Mouse (Mus musculus) embryo, embryonic 11.5 days (tissue): ENCODE results near the gene Hnrnpc.

ENCODE experiments used
- DNase-seq: peaks from one replicate; pipeline ENCODE4 v3.0.0-alpha.2; 2012; ENCODE audit warnings: low read depth, low spot score

Hnrnpc gene

GRCm38 (mm10) chr14:52103856-52104676, at the start of gene Hnrnpc:
Gene Hnrnpc, minus strand, starts transcription at chr14:52104028.
- DNase-seq, result peak; percentile 99

- DNase-seq, result no peak
These were observed 48.8 kb upstream of the Hnrnpc start for GRCm38 (mm10) chr14:52152613-52153012.

GRCm38 (mm10) chr14:52152179-52152578, 48.4 kb upstream of the Hnrnpc start:
- DNase-seq, result no peak

GRCm38 (mm10) chr14:52149888-52150287, 46.1 kb upstream of the Hnrnpc start:
- no peak for DNase-seq

GRCm38 (mm10) chr14:52146540-52146939, 42.7 kb upstream of the Hnrnpc start:
- DNase-seq, result no peak

- DNase-seq, result no peak
These were observed 40.3 kb upstream of the Hnrnpc start for GRCm38 (mm10) chr14:52144165-52144564.

GRCm38 (mm10) chr14:52141445-52142127, 37.8 kb upstream of the Hnrnpc start:
- DNase-seq, result no peak

- no peak for DNase-seq
These were observed 37.0 kb upstream of the Hnrnpc start for GRCm38 (mm10) chr14:52140577-52141444.

- DNase-seq, result no peak
These were observed 29.8 kb upstream of the Hnrnpc start for GRCm38 (mm10) chr14:52133584-52133983.

- DNase-seq, result no peak
These were observed 20.8 kb upstream of the Hnrnpc start for GRCm38 (mm10) chr14:52124636-52125035.

- DNase-seq, result peak; percentile 59
These were observed 20.1 kb upstream of the Hnrnpc start for GRCm38 (mm10) chr14:52123918-52124317.

- no peak for DNase-seq
These were observed 16.3 kb upstream of the Hnrnpc start for GRCm38 (mm10) chr14:52120169-52120568.

- peak; percentile 45 for DNase-seq
These were observed 15.2 kb upstream of the Hnrnpc start for GRCm38 (mm10) chr14:52118823-52119608.

- no peak for DNase-seq
These were observed 14.6 kb upstream of the Hnrnpc start for GRCm38 (mm10) chr14:52118456-52118822.

GRCm38 (mm10) chr14:52117241-52117640, 13.4 kb upstream of the Hnrnpc start:
- DNase-seq, result no peak

- no peak for DNase-seq
These were observed 10.3 kb upstream of the Hnrnpc start for GRCm38 (mm10) chr14:52114101-52114500.

GRCm38 (mm10) chr14:52110346-52110745, 6.5 kb upstream of the Hnrnpc start, which contains the start of gene Rpgrip1:
Gene Rpgrip1, plus strand, starts transcription at chr14:52110704.
- DNase-seq, result no peak

- no peak for DNase-seq
These were observed 4.2 kb upstream of the Hnrnpc start for GRCm38 (mm10) chr14:52108025-52108424.

- DNase-seq, result no peak
These were observed 2.9 kb upstream of the Hnrnpc start for GRCm38 (mm10) chr14:52106741-52107140.

- DNase-seq, result no peak
These were observed 1.5 kb upstream of the Hnrnpc start for GRCm38 (mm10) chr14:52105308-52105707.

GRCm38 (mm10) chr14:52104677-52105285, 953 bp upstream of the Hnrnpc start:
- no peak for DNase-seq
